Mouse (Mus musculus) heart, embryonic 12.5 days (tissue): ENCODE measurements around the gene Plekhg2. TPM values are rescaled to one million over a fixed set of nuclear protein-coding genes. Genes with fewer than 3 reads are reported as not detected.

Experiments used
- ATAC-seq: fragments of 200-750 bp; cut with Nextera tagmentation; 2 replicates; pipeline ENCODE4 v1.8.0; 2017; ENCODE audit warnings: moderate TSS enrichment, moderate library complexity; ENCODE audit not compliant: insufficient number of reproducible peaks, low FRiP score
- H3K27ac ChIP-seq: fragments of 300-500 bp; sonication (generic); 2 replicates; pipeline ENCODE4 v1.5.1; 2016; ENCODE audit warnings: mild to moderate bottlenecking, moderate library complexity; ENCODE audit not compliant: poor library complexity, severe bottlenecking
- H3K27me3 ChIP-seq: fragments of 300-500 bp; sonication (generic); replicated peaks from 2 replicates; pipeline ENCODE4 v1.6.1; 2016; ENCODE audit warnings: mild to moderate bottlenecking, moderate library complexity
- H3K36me3 ChIP-seq: fragments of 300-500 bp; sonication (generic); 2 replicates; pipeline ENCODE4 v1.6.1; 2016; ENCODE audit warnings: mild to moderate bottlenecking, moderate library complexity
- H3K4me1 ChIP-seq: fragments of 300-500 bp; sonication (generic); replicated peaks from 2 replicates; pipeline ENCODE4 v1.6.1; 2016; ENCODE audit warnings: mild to moderate bottlenecking
- H3K4me2 ChIP-seq: fragments of 300-500 bp; sonication (generic); 2 replicates; pipeline ENCODE4 v1.6.1; 2016; ENCODE audit warnings: mild to moderate bottlenecking, moderate library complexity
- H3K4me3 ChIP-seq: fragments of 300-500 bp; sonication (generic); 2 replicates; pipeline ENCODE4 v1.5.1; 2016; ENCODE audit warnings: mild to moderate bottlenecking
- H3K9ac ChIP-seq: fragments of 300-500 bp; sonication (generic); 2 replicates; pipeline ENCODE4 v1.6.1; 2016; ENCODE audit warnings: mild to moderate bottlenecking, moderate library complexity
- H3K9me3 ChIP-seq: fragments of 300-500 bp; sonication (generic); replicated peaks from 2 replicates; pipeline ENCODE4 v1.6.1; 2016; ENCODE audit warnings: mild to moderate bottlenecking, moderate library complexity
- whole genome bisulfite sequencing: fragments of 180-500 bp; shearing (Covaris S2); methylation state at CpG from one replicate; pipeline ENCODE4 v1.1.7; 2016; 5-methylcytosine and 5-hydroxymethylcytosine counted together
- polyA plus RNA-seq: library from polyadenylated mRNA; unstranded; fragments of >200 nt; fragmentation: Nextera tagmentation; extraction: Ambion mirVana; gene quantifications from 2 replicates; pipeline ENCODE4 v1.2.1, GENCODE M21; 2016

Gene Plekhg2
- polyA plus RNA-seq, 1 experiment from 2014 or later: 58.0 TPM

DNA sequence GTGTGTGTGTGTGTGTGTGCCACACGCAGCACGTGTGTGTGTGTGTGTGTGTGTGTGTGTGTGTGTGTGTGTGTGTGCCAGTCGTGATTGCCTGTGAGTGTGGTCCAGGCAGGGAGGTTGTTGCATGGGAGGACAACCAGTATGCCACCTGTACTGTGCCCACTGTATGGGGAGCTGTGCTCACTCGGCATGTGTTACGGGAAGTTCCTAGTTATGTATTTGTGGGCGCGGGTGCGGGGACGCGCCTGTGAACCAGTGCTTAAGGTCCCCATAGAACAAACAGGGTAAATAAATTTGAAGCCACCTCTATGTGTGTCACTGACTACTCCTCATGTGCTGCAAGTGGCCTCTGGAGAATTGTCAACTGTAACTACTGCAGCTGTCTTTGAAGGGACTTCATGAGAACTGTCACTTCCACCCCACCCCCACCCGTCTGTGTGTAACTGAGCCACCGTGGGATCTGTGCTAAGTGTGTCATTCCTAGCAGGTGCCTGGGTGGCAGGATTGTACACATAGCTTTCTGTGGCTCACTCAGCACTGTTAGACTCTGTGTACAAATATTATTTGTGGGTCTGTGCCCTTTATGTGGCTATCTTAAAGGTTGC is 10.1 kb upstream of the Plekhg2 start:
- no peaks in the 10 kb centered on the region for H3K27me3 ChIP-seq
- peak overlapping the region; percentile 40 for H3K4me3 ChIP-seq
- peak overlapping the region; percentile 76 for H3K4me2 ChIP-seq
- 50% methylated on average over 9 of the region's 12 CpGs for WGBS
- peak overlapping the region; percentile 100 for H3K27ac ChIP-seq
- H3K36me3 ChIP-seq: peaks cover 14% of the 10 kb centered on the region
- no peaks in the 10 kb centered on the region for H3K9me3 ChIP-seq
- peaks cover 53% of the 10 kb centered on the region for H3K4me1 ChIP-seq
- no peak for ATAC-seq
- peak overlapping the region; percentile 78 for H3K9ac ChIP-seq

GRCm38 (mm10) chr7:28381938-28382337 is 9.5 kb upstream of the Plekhg2 start:
- peak; percentile 68 for ATAC-seq
- peak overlapping the region; percentile 40 for H3K4me3 ChIP-seq
- H3K36me3 ChIP-seq: peaks cover 17% of the 10 kb centered on the region
- H3K27me3 ChIP-seq: no peaks in the 10 kb centered on the region
- peak overlapping the region; percentile 100 for H3K27ac ChIP-seq
- peak overlapping the region; percentile 76 for H3K4me2 ChIP-seq
- no peaks in the 10 kb centered on the region for H3K9me3 ChIP-seq
- H3K4me1 ChIP-seq: peaks cover 58% of the 10 kb centered on the region
- 0% methylated on average over 20 of the region's 20 CpGs for WGBS
- H3K9ac ChIP-seq: peak overlapping the region; percentile 78

- Histone ChIP-seq H3K4me1 (peaks cover 64% of the 10 kb centered on the region), H3K9me3 (no peaks in the 10 kb centered on the region), H3K36me3 (peaks cover 17% of the 10 kb centered on the region), H3K9ac (peak overlapping the region; percentile 78), H3K4me3 (peak overlapping the region; percentile 40), H3K27me3 (no peaks in the 10 kb centered on the region), H3K27ac (peak overlapping the region; percentile 100), H3K4me2 (peak overlapping the region; percentile 76)
- peak; percentile 58 for ATAC-seq
- WGBS: 3% methylated on average over 30 of the region's 30 CpGs
These were observed 8.8 kb upstream of the Plekhg2 start for GRCm38 (mm10) chr7:28381017-28381790.

DNA sequence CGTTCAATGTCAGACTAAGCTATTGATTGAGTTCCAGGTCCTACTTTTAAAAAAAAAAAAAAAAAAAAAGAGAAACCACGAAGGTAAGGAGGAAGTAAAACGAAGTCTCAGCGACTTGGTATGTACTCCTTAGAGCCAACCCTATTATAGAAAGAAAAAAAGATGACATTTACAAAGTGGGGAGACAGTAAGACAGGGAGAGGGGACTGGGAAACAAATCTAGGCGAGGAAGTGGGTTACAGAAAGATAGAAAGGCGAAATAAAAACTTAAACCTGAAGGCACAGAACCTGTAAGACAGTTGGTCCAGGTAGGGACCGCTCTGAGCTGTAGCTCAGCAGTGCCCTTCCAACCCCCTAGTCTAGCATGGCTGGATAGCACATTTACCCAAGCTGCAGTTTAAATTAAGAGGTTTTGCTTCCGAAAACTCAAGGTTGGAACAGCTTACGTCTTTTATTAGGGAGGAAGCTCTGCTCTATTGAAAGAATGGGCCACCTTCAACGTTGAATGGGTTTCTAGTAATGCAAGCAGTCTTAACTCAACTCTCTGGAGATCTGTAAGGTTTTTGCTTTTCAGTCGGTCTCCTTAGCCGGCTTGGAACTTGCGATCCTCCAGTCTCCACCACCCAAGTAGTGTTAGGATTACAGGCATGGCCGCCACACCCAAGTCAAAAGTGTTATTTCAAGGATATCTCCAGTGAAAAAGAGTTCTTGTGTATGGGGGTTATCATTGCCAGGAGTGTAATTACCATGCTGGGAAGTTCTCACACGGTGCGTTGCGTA is 8.0 kb upstream of the Plekhg2 start, which contains the start of gene Zfp36:
Zfp36 (minus strand) TSS at position 17 of the 780 bp plus-strand sequence.
- H3K36me3 ChIP-seq: peaks cover 9% of the 10 kb centered on the region
- peaks cover 68% of the 10 kb centered on the region for H3K4me1 ChIP-seq
- H3K4me2 ChIP-seq: peak within 1 kb of the TSS; percentile 93
- H3K9ac ChIP-seq: peak within 1 kb of the TSS; percentile 93
- H3K4me3 ChIP-seq: peak within 1 kb of the TSS; percentile 72
- peak within 1 kb of the TSS; percentile 100 for H3K27ac ChIP-seq
- no peak for ATAC-seq
- 43% methylated on average over 17 of the region's 17 CpGs for WGBS
- H3K27me3 ChIP-seq: no peaks in the 10 kb centered on the region
- no peaks in the 10 kb centered on the region for H3K9me3 ChIP-seq

DNA sequence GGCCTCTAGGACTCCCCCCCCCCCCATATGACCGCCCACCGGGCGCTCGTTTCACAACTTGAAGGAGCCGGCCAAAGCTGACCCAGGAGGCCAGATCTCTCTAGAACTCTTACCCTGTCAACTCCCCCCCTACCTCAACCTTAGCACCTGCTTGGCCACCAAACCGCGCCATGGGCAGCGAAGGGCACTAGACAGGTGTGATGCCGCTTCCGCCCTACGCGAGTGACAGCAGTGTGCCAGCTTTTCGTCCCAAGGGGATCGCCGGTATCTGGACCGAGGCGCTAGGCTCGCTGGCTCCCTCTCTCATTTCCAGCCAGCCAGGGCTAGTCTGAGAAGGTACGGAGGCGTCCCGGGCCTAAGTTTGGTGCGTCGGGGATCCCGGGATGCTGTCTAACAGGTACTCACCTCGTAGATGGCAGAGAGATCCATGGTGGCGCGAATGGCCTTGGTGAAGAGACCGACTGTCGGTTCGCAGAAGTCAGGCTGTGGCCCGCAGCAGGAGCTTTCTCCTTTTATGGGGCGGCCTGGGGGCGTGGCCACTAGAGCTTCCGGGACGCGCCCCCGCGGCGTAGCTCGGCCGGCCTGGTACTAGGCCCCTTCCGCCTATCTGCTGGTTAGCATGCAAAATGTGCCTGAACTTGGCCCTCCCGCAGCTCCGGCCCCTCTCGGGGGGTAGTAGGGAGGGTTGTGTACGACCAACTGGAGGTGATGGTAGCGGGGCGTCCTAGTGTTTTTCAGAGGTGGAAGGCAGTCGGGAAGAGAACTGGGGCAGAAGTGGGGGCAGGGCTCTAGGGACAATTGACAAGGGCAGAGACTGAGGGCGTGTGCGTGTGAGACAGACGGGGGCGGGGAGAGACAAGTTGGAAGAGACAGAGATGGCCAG is 6.6 kb upstream of the Plekhg2 start:
- Histone ChIP-seq H3K4me3 (peak overlapping the region; percentile 72), H3K9me3 (no peaks in the 10 kb centered on the region), H3K27me3 (no peaks in the 10 kb centered on the region), H3K36me3 (peaks cover 6% of the 10 kb centered on the region), H3K4me1 (peaks cover 74% of the 10 kb centered on the region), H3K9ac (peak overlapping the region; percentile 93), H3K4me2 (peak overlapping the region; percentile 93), H3K27ac (peak overlapping the region; percentile 96)
- under 1% methylated on average over 53 of the region's 53 CpGs for WGBS
- peak; percentile 76 for ATAC-seq

- ATAC-seq: no peak
- Histone ChIP-seq H3K27me3 (no peaks in the 10 kb centered on the region), H3K4me3 (peak overlapping the region; percentile 72), H3K36me3 (peaks cover 6% of the 10 kb centered on the region), H3K4me2 (peak overlapping the region; percentile 93), H3K9me3 (no peaks in the 10 kb centered on the region), H3K27ac (peak overlapping the region; percentile 96), H3K4me1 (peaks cover 69% of the 10 kb centered on the region), H3K9ac (peak overlapping the region; percentile 93)
- 27% methylated on average over 32 of the region's 32 CpGs for WGBS
These were observed 5.8 kb upstream of the Plekhg2 start for GRCm38 (mm10) chr7:28378066-28378690.

GRCm38 (mm10) chr7:28377190-28378065 is 5.0 kb upstream of the Plekhg2 start:
- WGBS: 65% methylated on average over 18 of the region's 18 CpGs
- peaks cover 6% of the 10 kb centered on the region for H3K36me3 ChIP-seq
- no peaks in the 10 kb centered on the region for H3K27me3 ChIP-seq
- no peak for ATAC-seq
- H3K9me3 ChIP-seq: no peaks in the 10 kb centered on the region
- H3K4me2 ChIP-seq: peak overlapping the region; percentile 93
- peaks cover 61% of the 10 kb centered on the region for H3K4me1 ChIP-seq
- H3K4me3 ChIP-seq: peak overlapping the region; percentile 72
- peak overlapping the region; percentile 96 for H3K27ac ChIP-seq
- peak overlapping the region; percentile 93 for H3K9ac ChIP-seq

- Histone ChIP-seq H3K27me3 (no peaks in the 10 kb centered on the region), H3K9me3 (no peaks in the 10 kb centered on the region), H3K4me2 (peak overlapping the region; percentile 81), H3K9ac (peak overlapping the region; percentile 87), H3K27ac (peak overlapping the region; percentile 100), H3K36me3 (peaks cover 6% of the 10 kb centered on the region), H3K4me3 (peak overlapping the region; percentile 48), H3K4me1 (peaks cover 50% of the 10 kb centered on the region)
- no peak for ATAC-seq
- 3% methylated on average over 30 of the region's 30 CpGs for WGBS
These were observed 3.8 kb upstream of the Plekhg2 start for GRCm38 (mm10) chr7:28376011-28376771.
